Mouse (Mus musculus) layer of hippocampus, adult 9-10 months (tissue): ENCODE data around the gene Brat1.

ENCODE experiments used
- DNase-seq: peaks from one replicate; pipeline ENCODE4 v3.0.0; 2022; ENCODE audit warnings: low spot score

The Brat1 gene

DNA sequence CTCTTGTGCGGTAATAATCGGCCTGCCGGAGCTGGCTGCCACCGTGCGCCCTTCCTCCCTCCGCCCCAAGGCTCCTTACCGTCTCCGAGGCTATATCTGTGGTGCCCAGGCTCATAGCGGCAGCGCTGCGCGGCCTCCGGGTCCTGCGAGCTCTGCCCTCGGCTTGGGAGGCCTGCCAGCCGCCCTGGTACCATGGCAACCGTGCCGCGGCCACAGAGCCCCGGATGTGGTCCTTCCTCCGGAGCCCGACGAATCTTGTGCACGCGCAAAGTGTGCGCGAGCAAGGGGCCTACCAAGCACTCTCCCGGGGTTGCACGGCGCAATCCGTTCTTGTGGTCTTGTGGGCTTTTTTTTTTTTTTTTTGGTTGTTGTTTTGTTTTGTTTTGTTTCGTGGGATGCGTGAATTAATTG, 2.7 kb upstream of the Brat1 start, which contains the start of gene Iqce:
TSS of gene Iqce (minus strand) at position 276 of the 411 bp plus-strand sequence.
- peak; percentile 63 for DNase-seq

DNA sequence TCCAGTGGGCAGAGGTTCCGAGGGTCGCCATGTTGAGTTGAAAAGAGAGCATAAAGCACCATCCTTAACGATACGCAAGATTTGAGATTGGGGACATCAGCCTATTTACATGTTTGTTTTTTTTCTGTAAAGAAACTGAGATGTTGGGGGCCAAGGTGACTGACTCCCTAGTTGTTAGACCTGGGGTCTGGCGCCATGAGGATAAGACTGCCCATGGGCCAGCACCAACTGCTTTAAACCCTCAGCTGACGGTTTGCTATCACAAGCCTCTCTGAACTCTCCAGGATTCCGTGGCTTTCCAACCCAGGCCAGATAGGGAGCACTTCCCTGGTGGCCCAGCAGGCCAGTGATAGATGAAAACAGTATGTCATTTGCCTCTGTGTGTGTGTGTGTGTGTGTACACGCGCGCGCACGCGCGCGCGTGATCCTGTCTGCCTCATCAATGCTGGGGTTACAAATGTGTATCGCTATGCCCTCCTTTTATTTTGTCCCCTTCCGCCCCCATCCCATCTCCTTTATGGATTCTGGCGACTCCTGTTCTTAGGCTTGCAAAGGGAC, 2.1 kb upstream of the Brat1 start:
- no peak for DNase-seq

GRCm38 (mm10) chr5:140703480-140704377, 1.1 kb upstream of the Brat1 start:
- no peak for DNase-seq

DNA sequence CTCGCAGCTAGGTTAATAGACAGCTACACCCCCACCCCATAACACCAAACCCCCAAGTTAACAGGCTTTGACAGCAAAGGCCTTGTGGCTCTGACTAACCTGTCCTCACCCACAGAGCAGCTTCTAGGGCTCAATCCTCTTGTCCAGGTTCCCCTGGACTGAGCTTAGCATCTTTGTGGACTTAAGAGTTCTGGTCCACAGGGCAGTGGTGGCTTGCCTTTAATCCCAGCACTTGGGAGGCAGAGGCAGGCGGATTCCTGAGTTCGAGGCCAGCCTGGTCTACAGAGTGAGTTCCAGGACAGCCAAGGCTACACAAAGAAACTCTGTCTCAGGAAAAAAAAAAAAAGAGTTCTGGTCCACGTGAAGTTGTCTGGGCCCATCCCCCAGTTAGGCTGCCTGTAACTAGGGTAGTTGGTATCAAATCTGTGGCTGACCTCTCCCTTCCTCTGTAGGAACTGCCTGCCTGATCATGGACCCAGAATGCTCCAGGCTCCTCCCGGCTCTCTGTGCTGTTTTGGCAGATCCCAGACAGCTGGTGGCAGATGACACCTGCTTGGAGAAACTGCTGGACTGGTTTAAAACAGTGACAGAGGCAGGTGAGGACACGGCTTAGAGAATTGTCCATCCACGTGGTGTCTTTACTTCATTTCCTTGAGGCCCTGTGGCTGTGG, 825 bp downstream of the Brat1 start:
- DNase-seq: no peak

DNA sequence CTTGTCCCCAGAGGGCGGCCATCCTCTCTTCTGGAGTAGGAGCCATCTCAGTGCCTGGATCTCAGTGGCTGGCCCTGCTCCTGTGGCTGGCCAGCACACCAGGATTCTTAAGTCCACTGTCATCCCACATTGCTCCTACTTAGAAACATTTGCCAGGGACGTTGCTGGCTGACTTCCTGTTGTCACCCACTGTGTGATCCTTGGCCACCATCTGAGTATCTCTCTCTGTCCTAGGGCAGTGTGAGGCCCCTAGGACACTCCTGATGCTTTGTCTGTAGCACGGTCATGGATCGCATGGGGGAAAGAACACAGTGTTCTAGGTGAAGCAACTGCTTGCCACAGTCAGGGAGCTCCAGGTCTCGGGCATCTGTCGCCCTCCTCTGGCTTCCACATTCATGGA, 5.5 kb downstream of the Brat1 start:
- DNase-seq: no peak

- no peak for DNase-seq
Measured at GRCm38 (mm10) chr5:140711040-140711439, 6.2 kb downstream of the Brat1 start.

- DNase-seq: no peak
Measured at GRCm38 (mm10) chr5:140720773-140721172, 16.0 kb downstream of the Brat1 start.

GRCm38 (mm10) chr5:140722121-140722520, 17.3 kb downstream of the Brat1 start:
- no peak for DNase-seq

GRCm38 (mm10) chr5:140723822-140724221, 19.0 kb downstream of the Brat1 start, which contains the start of gene Amz1:
Gene Amz1, plus strand, starts transcription at chr5:140724127.
- no peak for DNase-seq

DNA sequence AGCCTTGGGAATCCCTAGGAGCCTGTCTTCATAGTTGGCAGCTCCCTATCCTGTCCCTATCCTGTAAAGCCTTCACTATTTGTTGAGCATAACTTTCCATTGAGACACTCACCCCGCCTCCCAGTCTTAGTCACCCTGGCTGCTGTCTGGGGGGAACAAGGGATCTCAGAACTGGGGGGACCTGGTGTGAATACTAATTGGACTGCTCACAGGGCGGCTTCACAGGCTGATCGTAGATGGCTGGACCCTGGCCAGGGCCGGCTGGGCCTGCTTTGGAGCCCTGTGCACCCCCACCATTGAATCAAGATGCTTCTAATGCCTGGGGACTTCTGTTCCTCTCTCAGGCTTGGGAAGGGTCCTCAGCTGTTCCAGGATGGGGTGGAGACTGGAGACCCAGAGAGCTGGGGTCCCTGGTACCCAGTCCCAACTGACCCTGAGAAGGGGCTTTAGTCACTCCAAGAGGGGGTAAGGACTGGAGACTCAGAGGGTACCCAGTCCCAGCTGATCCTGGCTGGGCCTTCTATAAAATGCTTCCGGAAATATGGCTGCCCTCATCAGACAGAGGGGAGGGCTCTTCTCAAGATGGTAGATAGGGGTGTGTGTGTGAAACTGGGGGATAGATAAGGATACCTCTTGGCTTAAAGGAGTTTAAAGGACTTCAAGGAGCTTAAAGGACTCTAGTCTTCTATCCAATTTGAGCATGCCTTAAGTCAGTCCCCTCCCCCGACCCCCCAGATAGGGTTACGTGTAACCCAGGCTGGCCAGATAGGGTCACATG, 21.4 kb downstream of the Brat1 start:
- DNase-seq: no peak

GRCm38 (mm10) chr5:140726946-140727740, 22.3 kb downstream of the Brat1 start:
- DNase-seq: no peak

GRCm38 (mm10) chr5:140731040-140731797, 26.4 kb downstream of the Brat1 start:
- no peak for DNase-seq

GRCm38 (mm10) chr5:140732195-140732594, 27.4 kb downstream of the Brat1 start:
- no peak for DNase-seq

DNA sequence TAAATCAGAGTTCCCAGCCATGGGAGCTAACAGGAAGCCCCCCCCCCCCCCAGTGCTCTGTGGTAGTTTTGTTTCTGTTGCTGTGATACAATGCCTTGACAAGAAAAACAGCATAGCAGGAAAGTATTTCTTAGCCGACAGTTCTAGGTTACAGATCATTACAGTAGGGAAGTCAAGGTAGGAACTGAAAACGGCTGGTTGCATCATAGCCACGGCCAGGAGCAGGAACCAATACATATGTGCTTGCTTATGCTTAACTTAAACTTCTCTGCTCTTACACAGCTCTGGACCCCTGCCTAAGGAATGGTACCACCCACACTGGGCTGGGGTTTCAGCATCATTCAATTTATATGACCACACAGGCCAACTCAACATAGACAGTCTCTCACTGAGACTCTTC, 28.5 kb downstream of the Brat1 start:
- DNase-seq: no peak

GRCm38 (mm10) chr5:140735297-140735696, 30.5 kb downstream of the Brat1 start:
- DNase-seq: no peak

DNA sequence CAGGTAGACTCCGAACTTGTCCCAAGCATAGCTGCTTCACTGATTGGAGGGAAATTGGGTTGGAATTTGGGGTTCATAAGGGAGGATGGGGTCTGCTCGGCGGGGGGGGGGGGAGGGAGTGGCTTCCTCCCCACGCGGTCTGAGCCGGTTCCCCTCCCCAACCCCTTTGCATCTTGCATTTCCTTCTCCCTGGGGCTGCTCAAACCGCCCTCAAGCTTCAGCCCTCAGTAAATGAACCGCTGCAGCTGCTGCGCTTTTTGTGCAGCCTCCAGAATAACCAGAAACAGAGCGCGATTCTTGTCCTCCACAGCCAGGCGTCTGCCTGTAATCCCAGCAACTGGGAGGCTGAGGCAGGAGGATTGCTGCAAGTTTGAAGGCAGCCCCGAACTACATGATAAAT, 31.4 kb downstream of the Brat1 start:
- no peak for DNase-seq

DNA sequence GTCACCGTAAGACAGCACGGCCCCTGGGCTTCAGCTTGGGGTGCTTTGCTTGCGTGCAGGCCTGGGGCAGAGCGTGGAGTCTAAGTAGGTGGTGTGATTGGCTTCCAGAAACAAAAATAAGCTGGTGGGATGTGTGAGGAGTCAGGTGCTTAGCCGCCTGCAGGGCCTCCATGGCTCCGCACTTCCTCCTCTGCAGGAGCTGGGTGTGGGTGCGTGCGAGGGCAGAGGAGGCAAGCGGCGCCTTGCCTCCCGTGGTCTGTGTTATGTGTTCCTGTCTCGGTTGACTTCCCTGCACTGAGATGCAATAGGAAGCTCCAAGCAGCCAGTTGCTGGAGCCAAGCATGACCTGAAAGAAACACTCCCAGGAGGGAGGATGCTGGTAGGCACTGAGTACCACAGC, 35.0 kb downstream of the Brat1 start:
- DNase-seq: no peak

GRCm38 (mm10) chr5:140741040-140741439, 36.2 kb downstream of the Brat1 start:
- no peak for DNase-seq

DNA sequence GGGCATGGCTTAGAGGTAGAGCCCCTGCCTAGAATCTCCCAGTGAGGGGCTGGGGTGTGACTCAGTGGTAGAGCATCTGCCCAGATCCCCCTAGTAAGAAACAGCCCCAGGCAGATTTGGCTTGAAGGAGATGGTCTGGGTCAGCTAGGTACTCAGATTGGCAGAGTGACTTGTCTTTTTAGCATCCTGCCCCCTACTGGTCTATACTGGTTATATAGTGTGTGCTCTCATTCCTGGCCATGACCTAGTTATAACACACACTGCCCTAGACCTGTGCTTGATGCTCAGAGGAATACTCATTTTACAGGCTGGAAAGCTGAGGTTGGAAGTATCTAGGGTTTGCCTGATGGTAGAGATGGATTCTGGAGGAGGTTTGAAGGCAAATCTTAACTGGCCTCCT, 37.1 kb downstream of the Brat1 start:
- DNase-seq: peak; percentile 51

GRCm38 (mm10) chr5:140743706-140744131, 38.9 kb downstream of the Brat1 start:
- no peak for DNase-seq
